Mouse (Mus musculus) ES-Bruce4 (cell line): ENCODE data around the gene Wrnip1. TPM values are rescaled to one million over a fixed set of nuclear protein-coding genes. Genes with fewer than 3 reads are reported as not detected.
A peak's percentile ranks its signal among the peaks of the same experiment; 100 is the strongest.

Source experiments
- H3K27ac ChIP-seq: 2 replicates; pipeline ENCODE4 v1.5.1; 2012; ENCODE audit warnings: low read length, inconsistent platforms; ENCODE audit not compliant: insufficient read depth
- H3K27me3 ChIP-seq: 2 replicates; pipeline ENCODE4 v1.6.1; 2012; ENCODE audit warnings: mild to moderate bottlenecking, low read length, inconsistent platforms; ENCODE audit not compliant: control insufficient read depth, poor library complexity, insufficient read depth, severe bottlenecking
- H3K36me3 ChIP-seq: 2 replicates; pipeline ENCODE4 v1.6.1; 2012; ENCODE audit warnings: inconsistent platforms, mild to moderate bottlenecking, low read length, moderate library complexity; ENCODE audit not compliant: control insufficient read depth, poor library complexity, insufficient read depth, severe bottlenecking
- H3K4me1 ChIP-seq: one replicate; pipeline ENCODE4 v1.8.1; 2011; ENCODE audit warnings: low read length; ENCODE audit not compliant: control insufficient read depth, insufficient read depth
- H3K4me3 ChIP-seq: 2 replicates; pipeline ENCODE4 v1.5.1; 2011; ENCODE audit warnings: low read depth, mild to moderate bottlenecking, low read length
- H3K9ac ChIP-seq: 2 replicates; pipeline ENCODE4 v1.6.1; 2012; ENCODE audit warnings: low read depth, mild to moderate bottlenecking, inconsistent platforms; ENCODE audit not compliant: poor library complexity, severe bottlenecking
- H3K9me3 ChIP-seq: replicated peaks from 2 replicates; pipeline ENCODE4 v1.6.1; 2012; ENCODE audit warnings: mild to moderate bottlenecking, low read length, inconsistent platforms; ENCODE audit not compliant: control insufficient read depth, poor library complexity, insufficient read depth, severe bottlenecking
- CTCF ChIP-seq: IDR thresholded peaks from one replicate; pipeline ENCODE4 v1.8.1; 2011; ENCODE audit warnings: low read depth, low read length
- EP300 ChIP-seq: IDR thresholded peaks from 2 replicates; pipeline ENCODE4 v1.6.1; 2011; ENCODE audit warnings: low read depth, low read length; ENCODE audit not compliant: insufficient read depth
- POLR2A ChIP-seq: IDR thresholded peaks from one replicate; pipeline ENCODE4 v1.8.1; 2011; ENCODE audit warnings: low read length; ENCODE audit not compliant: insufficient read depth
- polyA plus RNA-seq: library from polyadenylated mRNA; stranded (reverse); fragments of >200 nt; gene quantifications from 2 replicates; pipeline ENCODE4 v1.2.4, GENCODE M21; 2011; ENCODE audit warnings: low read depth; ENCODE audit not compliant: missing spikeins, insufficient read depth, insufficient read length

The Wrnip1 gene
- 21.5 and 23.3 TPM in 2 replicates for polyA plus RNA-seq

- Histone ChIP-seq H3K27me3 (peaks cover 1% of the 10 kb centered on the region; the same call in 1 of the 2 replicates), H3K4me1 (no peaks in the 10 kb centered on the region), H3K27ac (no peak within 1 kb of the TSS), H3K36me3 (peaks cover 4% of the 10 kb centered on the region), H3K9me3 (no peaks in the 10 kb centered on the region), H3K4me3 (peak within 1 kb of the TSS; percentile 84), H3K9ac (peak within 1 kb of the TSS; percentile 74)
- TF ChIP-seq POLR2A (peak; percentile 38), CTCF (peak; percentile 30), EP300 (no peak)
These were observed at the start of gene Wrnip1 for GRCm38 (mm10) chr13:32801693-32802221. Wrnip1 (plus strand) TSS chr13:32802038.

GRCm38 (mm10) chr13:32752066-32752657 lies 49.7 kb upstream of the Wrnip1 start:
- Histone ChIP-seq H3K36me3 (no peaks in the 10 kb centered on the region), H3K27ac (no peak overlapping the region), H3K9me3 (no peaks in the 10 kb centered on the region), H3K27me3 (no peaks in the 10 kb centered on the region), H3K4me3 (no peak overlapping the region), H3K4me1 (no peaks in the 10 kb centered on the region), H3K9ac (no peak overlapping the region)
- TF ChIP-seq POLR2A (no peak), CTCF (no peak), EP300 (no peak)

- Histone ChIP-seq H3K27me3 (no peaks in the 10 kb centered on the region; the same call in 1 of the 2 replicates), H3K36me3 (no peaks in the 10 kb centered on the region), H3K9ac (no peak overlapping the region), H3K4me3 (no peak overlapping the region), H3K4me1 (no peaks in the 10 kb centered on the region), H3K27ac (no peak overlapping the region), H3K9me3 (no peaks in the 10 kb centered on the region)
- TF ChIP-seq POLR2A (no peak), EP300 (no peak), CTCF (no peak)
These were observed 42.8 kb upstream of the Wrnip1 start for GRCm38 (mm10) chr13:32759036-32759435.

GRCm38 (mm10) chr13:32760795-32761194 lies 41.0 kb upstream of the Wrnip1 start:
- Histone ChIP-seq H3K9me3 (no peaks in the 10 kb centered on the region), H3K27me3 (no peaks in the 10 kb centered on the region; the same call in 1 of the 2 replicates), H3K27ac (no peak overlapping the region), H3K4me1 (no peaks in the 10 kb centered on the region), H3K9ac (no peak overlapping the region), H3K36me3 (no peaks in the 10 kb centered on the region), H3K4me3 (no peak overlapping the region)
- TF ChIP-seq CTCF (no peak), POLR2A (no peak), EP300 (no peak)

GRCm38 (mm10) chr13:32763141-32763540 lies 38.7 kb upstream of the Wrnip1 start:
- H3K9me3 ChIP-seq, result no peaks in the 10 kb centered on the region
- no peaks in the 10 kb centered on the region; the same call in 1 of the 2 replicates for H3K27me3 ChIP-seq
- H3K4me3 ChIP-seq, result no peak overlapping the region
- no peak overlapping the region for H3K27ac ChIP-seq
- TF ChIP-seq CTCF, result no peak
- no peaks in the 10 kb centered on the region for H3K36me3 ChIP-seq
- H3K4me1 ChIP-seq, result no peaks in the 10 kb centered on the region
- H3K9ac ChIP-seq, result no peak overlapping the region

- Histone ChIP-seq H3K9me3 (no peaks in the 10 kb centered on the region), H3K36me3 (no peaks in the 10 kb centered on the region), H3K4me3 (no peak overlapping the region), H3K9ac (no peak overlapping the region), H3K27me3 (no peaks in the 10 kb centered on the region; the same call in 1 of the 2 replicates), H3K4me1 (no peaks in the 10 kb centered on the region), H3K27ac (no peak overlapping the region)
- peak; percentile 71 for TF ChIP-seq EP300
- TF ChIP-seq POLR2A, result no peak
- TF ChIP-seq CTCF, result no peak
These were observed 37.4 kb upstream of the Wrnip1 start for GRCm38 (mm10) chr13:32764448-32764847.
